Mouse (Mus musculus) G1E-ER4 (cell line): ENCODE data around the gene Mog. TPM values are rescaled to one million over a fixed set of nuclear protein-coding genes. Genes with fewer than 3 reads are reported as not detected.

ENCODE experiments used
- GATA1 ChIP-seq: IDR thresholded peaks from one replicate; pipeline ENCODE4 v1.8.0; 2012; ENCODE audit warnings: low read length, inconsistent platforms
- polyA plus RNA-seq: library from polyadenylated mRNA; stranded (reverse); fragments of >175 nt; gene quantifications from 2 replicates; pipeline ENCODE4 v1.2.3, GENCODE M21; 2012

Gene Mog
- polyA plus RNA-seq, 1 experiment: not detected

DNA sequence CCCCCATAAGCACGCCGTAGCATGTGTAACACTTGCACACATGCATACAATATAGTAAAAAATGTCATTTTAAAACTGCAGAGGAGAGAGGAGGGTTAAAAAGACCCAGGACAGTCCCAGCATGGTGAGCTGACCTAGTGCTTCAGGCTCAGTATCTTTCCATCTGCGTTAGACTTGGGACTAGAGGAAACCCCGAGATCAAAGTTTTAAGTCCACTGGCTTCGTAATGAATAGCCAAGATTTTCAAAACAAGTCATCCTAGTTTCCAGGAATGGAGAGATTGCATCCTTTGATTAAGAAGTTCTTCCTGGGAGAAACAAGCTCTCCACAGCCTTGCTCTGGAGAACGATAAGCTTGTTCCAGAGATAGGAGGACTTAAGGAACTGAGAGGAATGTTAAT, 15.0 kb downstream of the Mog start:
- TF ChIP-seq GATA1: no peak

GRCm38 (mm10) chr17:37003366-37003765, 19.8 kb downstream of the Mog start:
- TF ChIP-seq GATA1: no peak

- TF ChIP-seq GATA1: no peak
Measured at GRCm38 (mm10) chr17:37002364-37003330, 20.6 kb downstream of the Mog start.

GRCm38 (mm10) chr17:37000863-37001262, 22.3 kb downstream of the Mog start, which contains the start of gene Zfp57:
Gene Zfp57 (plus strand): TSS chr17:37001163.
- no peak for TF ChIP-seq GATA1

- no peak for TF ChIP-seq GATA1
Measured at GRCm38 (mm10) chr17:36998477-36998876, 24.7 kb downstream of the Mog start.

DNA sequence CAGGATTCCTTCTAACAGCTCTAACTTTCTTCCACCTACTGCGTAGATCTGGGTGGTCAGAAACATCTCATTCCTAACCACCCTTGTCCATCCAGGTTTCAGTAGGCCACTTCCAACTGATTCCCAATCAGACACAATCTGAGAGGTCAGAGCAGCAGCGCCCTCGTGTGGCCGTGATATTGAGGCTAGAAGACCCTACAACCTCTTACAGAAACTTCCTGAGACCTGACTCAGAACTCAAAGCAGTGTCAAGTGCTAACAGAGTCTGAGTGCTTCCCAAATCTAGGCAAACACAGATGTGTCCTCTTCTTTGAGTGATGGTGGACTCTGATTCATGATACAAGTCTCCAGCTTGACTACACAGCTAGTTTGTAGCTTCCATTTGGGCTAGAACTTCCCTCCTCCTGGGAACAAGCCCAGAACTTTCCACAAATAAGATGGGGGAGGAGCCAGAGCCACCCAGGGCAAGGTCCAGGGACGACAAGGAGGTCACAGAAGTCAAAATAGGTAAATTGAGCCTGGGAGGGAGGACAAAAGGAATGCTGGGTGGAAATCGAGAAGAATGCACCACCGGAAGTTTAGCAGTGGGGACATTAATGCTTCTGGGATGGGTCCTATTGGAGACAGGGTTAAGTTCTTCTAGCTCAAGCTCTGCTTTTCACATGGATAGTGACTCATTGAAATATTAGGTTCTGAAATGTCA, 26.0 kb downstream of the Mog start:
- no peak for TF ChIP-seq GATA1

DNA sequence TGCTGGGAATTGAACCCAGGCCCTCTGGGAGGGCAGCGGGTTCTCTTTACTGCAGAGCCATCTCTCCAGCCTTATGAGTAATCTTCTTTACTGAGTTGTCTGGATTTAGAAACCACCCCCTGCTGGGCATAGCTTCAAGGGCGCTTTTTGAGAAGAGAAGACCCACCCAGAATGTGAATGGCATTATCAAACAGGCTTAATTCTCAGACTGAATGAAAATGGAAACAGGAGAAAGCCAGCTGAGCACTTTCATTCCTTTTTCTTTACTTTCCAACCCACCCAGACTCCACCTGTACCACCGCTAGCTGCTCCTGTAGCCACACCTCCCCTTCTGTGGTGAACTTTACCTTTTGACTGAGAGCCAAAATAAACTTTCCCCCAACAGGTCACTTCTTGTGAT, 27.8 kb downstream of the Mog start:
- TF ChIP-seq GATA1: no peak

DNA sequence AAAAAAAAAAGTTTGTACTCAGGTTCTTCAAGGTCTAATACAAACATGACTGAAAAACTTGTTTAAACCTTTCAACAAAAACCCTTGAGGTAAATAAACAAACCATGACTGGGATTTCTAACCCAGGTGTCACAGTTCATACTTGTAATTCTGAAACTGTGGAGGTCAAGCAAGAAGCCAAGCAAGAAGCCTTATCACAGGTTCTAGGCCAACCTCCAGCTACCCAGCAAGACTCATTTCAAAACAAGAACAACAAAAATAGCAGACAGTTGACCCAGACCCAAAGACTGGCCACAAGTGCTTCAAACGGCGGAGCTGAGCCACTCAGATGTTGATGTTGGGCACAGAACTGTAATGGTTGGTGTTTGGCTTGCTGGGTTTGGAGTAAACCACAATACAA, 28.7 kb downstream of the Mog start:
- no peak for TF ChIP-seq GATA1

GRCm38 (mm10) chr17:36993770-36994325, 29.4 kb downstream of the Mog start:
- no peak for TF ChIP-seq GATA1

DNA sequence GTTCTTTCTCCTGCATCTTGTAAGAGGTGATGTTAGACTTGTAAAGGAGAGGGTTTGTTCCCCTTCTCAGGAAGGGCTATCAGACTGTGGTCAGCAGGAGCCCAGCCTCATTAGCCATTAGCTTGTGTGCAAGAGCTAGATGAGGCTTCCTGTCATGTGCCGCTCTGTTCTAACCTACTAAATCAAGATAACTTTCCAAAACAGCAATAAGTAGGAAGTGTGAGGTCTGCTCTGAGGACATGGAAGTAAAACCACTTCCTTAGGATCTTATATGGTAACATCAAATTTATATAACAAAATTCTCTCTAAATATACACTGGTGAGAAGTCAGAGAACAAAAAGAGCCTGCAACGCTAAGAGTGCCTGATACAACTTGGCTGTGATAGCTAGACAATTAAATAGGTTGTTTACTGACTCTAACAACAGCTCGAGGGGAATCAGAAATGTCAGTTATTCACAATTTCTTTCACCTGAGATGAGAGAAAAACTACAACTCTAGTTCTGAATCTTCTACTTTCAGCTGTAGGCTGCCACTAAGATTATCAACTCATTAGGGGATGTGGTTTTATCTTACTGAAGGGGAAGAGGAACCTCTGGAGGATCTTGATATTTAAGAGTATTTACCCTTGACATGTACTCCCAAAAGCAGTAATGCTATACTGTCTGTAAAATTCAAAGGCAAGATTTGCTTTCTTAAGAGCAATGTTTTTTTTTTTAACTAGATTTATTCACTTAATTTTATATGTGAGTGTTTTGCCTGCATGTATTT, 30.7 kb downstream of the Mog start:
- peak; percentile 19 for TF ChIP-seq GATA1

DNA sequence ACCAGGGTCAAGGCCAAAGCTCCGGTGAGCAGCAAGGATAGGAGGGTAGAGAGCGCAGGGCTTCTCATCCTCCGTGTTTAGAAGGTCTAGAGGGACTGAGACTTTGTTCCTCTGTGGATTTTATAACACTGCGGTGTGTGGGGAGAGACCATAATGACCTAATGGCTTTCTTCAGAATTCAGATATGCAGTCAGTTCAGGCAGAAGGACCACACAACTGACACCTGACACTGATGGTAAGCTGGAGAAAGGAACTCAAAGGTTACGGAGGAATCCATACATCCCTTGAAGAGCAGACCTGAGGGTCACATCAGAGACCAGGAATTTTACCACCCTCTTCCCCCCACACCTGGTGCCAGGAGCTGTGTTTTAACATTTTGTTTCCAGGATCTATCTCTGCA, 33.8 kb downstream of the Mog start, which contains the start of gene H2-M5:
Gene H2-M5 (minus strand): TSS at position 101 of the 400 bp plus-strand sequence.
- no peak for TF ChIP-seq GATA1

GRCm38 (mm10) chr17:36988475-36988874, 34.7 kb downstream of the Mog start:
- TF ChIP-seq GATA1: no peak

DNA sequence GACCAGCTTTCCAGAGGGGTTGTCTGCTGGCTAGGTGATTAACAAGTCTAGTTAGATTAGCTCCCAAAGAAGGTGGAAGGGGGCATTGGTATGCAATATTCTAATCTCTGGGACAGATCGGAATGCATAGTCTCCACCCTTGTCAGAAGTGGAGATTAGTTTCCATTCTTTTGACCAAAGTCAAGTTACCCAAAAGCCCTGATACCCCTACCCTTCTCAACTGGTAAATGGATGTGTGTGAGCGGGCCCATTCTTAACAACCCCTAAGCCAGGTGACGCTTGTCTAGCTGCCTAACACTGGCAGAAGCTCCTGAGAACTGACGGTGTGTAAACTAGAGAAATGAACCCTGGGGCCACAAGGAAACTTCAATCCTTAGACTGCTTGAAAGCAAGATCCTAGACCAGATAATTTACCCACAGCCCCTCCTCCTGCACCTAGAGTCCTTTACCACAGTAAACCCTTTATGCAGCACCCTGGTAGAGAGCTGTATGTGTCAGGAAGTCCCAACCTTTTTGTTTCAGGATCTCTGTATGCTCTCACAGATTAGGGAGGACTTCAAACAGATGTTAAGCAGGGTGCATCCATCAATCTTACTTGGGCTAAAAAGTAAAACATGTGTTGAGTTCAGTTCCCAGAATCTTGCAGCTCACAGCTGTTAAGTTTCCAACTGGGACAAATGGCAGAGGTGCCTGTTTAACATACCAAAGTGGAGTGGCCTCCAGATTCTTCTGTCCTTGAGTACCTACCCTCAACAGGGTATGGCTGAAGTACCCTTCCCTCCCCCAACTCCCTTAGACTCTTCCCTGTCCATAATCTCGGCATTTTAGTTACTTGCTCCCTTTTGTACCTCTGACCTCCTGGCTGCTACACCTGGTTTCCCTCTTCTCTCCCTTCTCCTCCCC, 40.7 kb downstream of the Mog start:
- no peak for TF ChIP-seq GATA1

DNA sequence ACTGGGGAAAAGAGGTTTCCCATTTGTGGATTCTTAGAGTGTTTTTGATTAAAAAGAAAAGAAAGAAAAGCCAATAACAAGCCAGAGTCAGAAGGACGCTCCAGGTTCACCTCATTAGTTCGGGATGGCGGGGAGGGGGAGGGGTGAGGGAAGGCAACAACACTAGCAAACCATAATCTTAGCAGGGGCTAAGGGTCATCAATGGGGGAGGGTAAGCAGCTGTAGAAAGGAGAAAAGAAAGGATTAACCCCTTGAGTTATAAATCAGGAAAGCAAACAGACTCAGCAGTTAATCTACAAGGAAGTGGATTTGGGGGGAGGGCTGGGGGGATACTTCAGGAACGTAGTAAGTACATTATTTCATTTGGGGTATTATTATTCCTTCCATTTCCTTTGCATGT, 41.4 kb downstream of the Mog start:
- TF ChIP-seq GATA1: no peak
